Mouse (Mus musculus): ENCODE results near the gene 4933427D14Rik. TPM values are rescaled to one million over a fixed set of nuclear protein-coding genes. Genes with fewer than 3 reads are reported as not detected.
A peak's percentile ranks its signal among the peaks of the same experiment; 100 is the strongest.
"Not testable (repeated sequence)": the region's sequence is repeated elsewhere in the genome, so short reads cannot be mapped to it uniquely, and the experiment has no call there.

Gene 4933427D14Rik
- polyA plus RNA-seq, 1 experiment from 2014 or later, result 17.1 TPM

DNA sequence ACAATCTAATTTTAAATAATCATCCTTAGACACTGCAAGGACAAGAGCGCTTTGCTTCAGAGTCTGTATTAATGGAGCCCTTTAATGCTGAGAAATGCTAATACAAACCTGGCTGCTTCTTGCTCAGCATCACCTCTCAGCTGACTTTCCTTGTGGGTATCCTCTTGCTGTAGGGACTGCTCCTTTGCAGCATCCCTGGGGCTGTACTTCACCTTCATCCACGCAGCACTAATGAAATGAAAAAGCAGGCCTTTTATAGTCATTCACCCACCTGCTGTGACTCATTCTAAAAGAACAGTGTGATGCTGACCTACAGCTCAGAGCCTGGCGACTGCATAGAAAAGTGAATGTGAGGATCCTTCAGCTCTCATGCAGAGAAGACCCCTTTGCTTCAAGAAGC is 30.7 kb downstream of the 4933427D14Rik start:
- H3K36me3 ChIP-seq (replicated peaks; ENCODE audit: control insufficient read depth, insufficient read depth), result peaks cover 87% of the 10 kb centered on the region
- WGBS, result 30% methylated on average over 3 of the region's 3 CpGs

DNA sequence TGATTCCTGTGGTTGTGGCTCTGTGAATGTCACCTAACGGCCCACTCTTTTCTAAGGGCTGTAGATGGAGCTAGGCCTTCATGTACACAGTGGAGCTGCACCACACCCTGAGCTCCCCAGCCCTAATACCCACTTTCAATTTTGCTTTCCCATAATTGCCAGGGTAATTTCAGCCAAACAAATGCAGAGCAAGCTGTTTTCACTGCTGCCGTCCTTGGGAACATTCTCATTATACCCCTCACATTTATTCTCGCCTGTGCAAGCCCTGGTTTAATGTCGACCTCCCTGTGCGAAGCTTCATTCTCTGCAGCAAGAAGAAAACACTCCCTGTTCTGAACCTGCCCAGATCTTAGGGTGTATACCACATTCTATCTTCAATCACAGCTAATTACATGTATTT is 31.3 kb downstream of the 4933427D14Rik start:
- H3K9ac ChIP-seq, result no peak overlapping the region
- no peak overlapping the region for H3K27ac ChIP-seq
- DNase-seq (ENCODE audit: low spot score) (no peak), ATAC-seq (ENCODE audit: low FRiP score) (no peak)
- H3K27me3 ChIP-seq (ENCODE audit: control insufficient read depth, insufficient read depth, low read length), result no peaks in the 10 kb centered on the region
- 81% methylated on average over 5 of the region's 5 CpGs for WGBS
- H3K4me1 ChIP-seq (replicated peaks; ENCODE audit: control insufficient read depth, insufficient read depth, low read length), result no peaks in the 10 kb centered on the region
- H3K4me2 ChIP-seq (replicated peaks), result no peak overlapping the region
- H3K9me3 ChIP-seq (ENCODE audit: control insufficient read depth, low read length), result no peaks in the 10 kb centered on the region
- peaks cover 84% of the 10 kb centered on the region for H3K36me3 ChIP-seq (replicated peaks; ENCODE audit: control insufficient read depth, insufficient read depth)
- H3K4me3 ChIP-seq (replicated peaks; ENCODE audit: low read length), result no peak overlapping the region

More for the DNA sequence above, 30.7 kb downstream of the 4933427D14Rik start:
- Histone ChIP-seq H3K4me2 (replicated peaks) (no peak overlapping the region), H3K9me3 (ENCODE audit: control insufficient read depth, low read length) (no peaks in the 10 kb centered on the region), H3K9ac (no peak overlapping the region), H3K27me3 (ENCODE audit: control insufficient read depth, insufficient read depth, low read length) (no peaks in the 10 kb centered on the region), H3K4me3 (replicated peaks; ENCODE audit: low read length) (no peak overlapping the region), H3K27ac (no peak overlapping the region), H3K4me1 (replicated peaks; ENCODE audit: control insufficient read depth, insufficient read depth, low read length) (no peaks in the 10 kb centered on the region)
- DNase-seq (ENCODE audit: low spot score) (no peak), ATAC-seq (ENCODE audit: low FRiP score) (no peak)

DNA sequence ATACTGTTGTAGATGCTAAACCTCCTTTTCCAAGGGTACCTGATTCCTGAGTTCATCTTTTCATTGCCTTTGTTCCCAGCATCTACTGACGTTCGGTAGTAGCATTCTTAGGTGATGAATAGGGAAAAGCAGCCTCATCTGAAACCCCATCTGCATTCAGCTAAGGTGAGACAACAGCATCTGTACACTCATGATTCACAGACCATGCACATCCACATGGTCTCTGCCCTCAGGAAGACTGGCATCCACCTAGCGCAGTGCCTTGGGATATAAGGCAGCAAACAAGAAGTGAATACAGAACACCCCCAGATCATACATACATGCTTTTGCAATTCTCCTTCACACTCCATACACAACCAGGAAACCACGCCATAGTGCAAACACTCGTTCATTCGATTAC is 32.5 kb downstream of the 4933427D14Rik start:
- H3K27ac ChIP-seq, result no peak overlapping the region
- no peak overlapping the region for H3K4me2 ChIP-seq (replicated peaks)
- 95% methylated on average over 6 of the region's 6 CpGs for WGBS
- H3K36me3 ChIP-seq (replicated peaks; ENCODE audit: control insufficient read depth, insufficient read depth), result peaks cover 90% of the 10 kb centered on the region
- H3K9ac ChIP-seq, result no peak overlapping the region
- ATAC-seq (ENCODE audit: low FRiP score) (no peak), DNase-seq (ENCODE audit: low spot score) (no peak)
- no peaks in the 10 kb centered on the region for H3K27me3 ChIP-seq (ENCODE audit: control insufficient read depth, insufficient read depth, low read length)
- no peaks in the 10 kb centered on the region for H3K9me3 ChIP-seq (ENCODE audit: control insufficient read depth, low read length)
- no peaks in the 10 kb centered on the region for H3K4me1 ChIP-seq (replicated peaks; ENCODE audit: control insufficient read depth, insufficient read depth, low read length)
- no peak overlapping the region for H3K4me3 ChIP-seq (replicated peaks; ENCODE audit: low read length)

DNA sequence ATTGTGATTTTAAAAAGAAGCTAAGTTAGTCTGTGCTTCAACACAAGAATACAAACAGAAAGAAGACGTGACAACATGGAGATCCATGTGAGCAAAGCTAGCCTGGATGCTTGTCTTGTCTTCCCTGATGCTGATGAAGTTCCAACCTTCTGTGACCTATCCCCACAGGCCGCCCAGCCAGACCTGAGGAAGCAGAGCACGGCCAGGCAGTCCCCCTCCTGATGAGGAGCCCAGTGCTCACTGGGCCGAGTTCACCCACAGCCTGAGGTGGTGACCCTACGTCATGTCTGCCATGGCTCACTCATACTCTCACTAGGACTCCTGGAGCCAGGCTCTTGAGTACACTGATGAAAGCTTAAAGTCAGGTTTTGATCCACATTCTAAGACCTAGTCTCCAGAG is 33.8 kb downstream of the 4933427D14Rik start:
- 79% methylated on average over 5 of the region's 5 CpGs for WGBS
- peaks cover 90% of the 10 kb centered on the region for H3K36me3 ChIP-seq (replicated peaks; ENCODE audit: control insufficient read depth, insufficient read depth)
- ATAC-seq (ENCODE audit: low FRiP score), result no peak

DNA sequence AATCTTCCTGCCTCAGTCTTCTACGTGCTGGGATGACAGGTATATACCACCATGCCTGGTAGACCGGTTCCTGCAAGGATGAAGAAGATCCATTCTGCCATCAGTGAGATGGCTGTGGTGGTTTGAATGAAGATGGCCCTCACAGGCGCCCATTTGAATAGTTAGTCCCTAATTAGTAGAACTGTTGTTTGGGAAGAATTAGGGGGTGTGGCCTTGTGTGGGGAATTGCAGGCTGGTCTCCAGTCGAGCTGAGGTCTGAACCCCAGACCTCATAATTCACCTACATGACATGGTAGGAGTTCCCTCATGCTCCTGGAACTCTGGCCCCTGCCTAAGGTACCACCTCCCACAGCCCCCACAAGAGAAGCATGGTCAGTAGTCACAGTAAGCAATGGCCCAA is 35.4 kb downstream of the 4933427D14Rik start:
- not testable (repeated sequence) for H3K4me3 ChIP-seq (replicated peaks; ENCODE audit: low read length); H3K9me3 ChIP-seq (ENCODE audit: control insufficient read depth, low read length); H3K4me2 ChIP-seq (replicated peaks); ATAC-seq (ENCODE audit: low FRiP score); H3K27ac ChIP-seq; H3K27me3 ChIP-seq (ENCODE audit: control insufficient read depth, insufficient read depth, low read length); H3K9ac ChIP-seq; DNase-seq (ENCODE audit: low spot score); H3K4me1 ChIP-seq (replicated peaks; ENCODE audit: control insufficient read depth, insufficient read depth, low read length)
- H3K36me3 ChIP-seq (replicated peaks; ENCODE audit: control insufficient read depth, insufficient read depth), result peaks cover 90% of the 10 kb centered on the region
- 82% methylated on average over 4 of the region's 4 CpGs for WGBS

More for the DNA sequence above, 33.8 kb downstream of the 4933427D14Rik start:
- Histone ChIP-seq H3K4me1 (replicated peaks; ENCODE audit: control insufficient read depth, insufficient read depth, low read length) (no peaks in the 10 kb centered on the region), H3K9ac (no peak overlapping the region), H3K27ac (no peak overlapping the region), H3K9me3 (ENCODE audit: control insufficient read depth, low read length) (no peaks in the 10 kb centered on the region), H3K4me3 (replicated peaks; ENCODE audit: low read length) (no peak overlapping the region), H3K4me2 (replicated peaks) (no peak overlapping the region), H3K27me3 (ENCODE audit: control insufficient read depth, insufficient read depth, low read length) (no peaks in the 10 kb centered on the region)
- no peak for DNase-seq (ENCODE audit: low spot score)

DNA sequence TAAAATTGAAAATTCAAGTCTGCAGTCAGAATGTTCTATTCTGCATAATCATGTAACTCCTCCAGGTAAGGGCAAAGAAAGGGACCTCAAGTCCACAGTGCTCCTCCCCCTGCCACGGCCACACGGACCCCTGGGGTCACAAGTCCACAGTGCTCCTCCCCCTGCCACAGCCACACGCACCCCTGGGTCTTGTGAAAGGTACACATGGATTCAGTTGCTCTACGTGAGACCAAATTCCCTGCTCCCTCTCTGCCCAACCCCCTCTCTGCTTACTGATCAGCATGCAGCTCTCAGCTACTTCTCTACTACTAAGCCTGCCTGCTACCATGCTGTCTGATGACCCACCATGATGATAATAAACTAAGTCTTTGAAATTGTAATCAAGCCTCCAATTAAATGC is 37.4 kb downstream of the 4933427D14Rik start:
- 88% methylated on average over 4 of the region's 4 CpGs for whole genome bisulfite sequencing

DNA sequence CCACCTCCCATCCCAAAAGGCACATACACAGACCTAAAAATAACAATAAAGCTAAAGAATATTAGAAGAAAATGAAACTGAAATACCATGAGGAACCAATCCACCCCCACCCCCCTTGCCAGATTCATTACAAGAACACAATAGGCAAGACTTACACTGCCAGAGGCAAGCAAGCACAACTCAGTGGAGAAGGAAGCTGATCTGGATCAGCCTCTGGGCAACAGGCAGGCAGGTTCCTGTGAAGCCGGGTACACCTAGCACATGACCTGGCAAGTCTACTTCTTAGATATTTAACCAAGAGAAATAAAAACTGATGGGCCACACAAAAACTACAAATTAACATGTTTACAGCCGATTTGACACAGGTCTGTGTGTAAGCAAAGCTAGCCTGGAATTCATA is 44.1 kb downstream of the 4933427D14Rik start:
- no peak overlapping the region for H3K4me3 ChIP-seq (replicated peaks; ENCODE audit: low read length)
- peaks cover 84% of the 10 kb centered on the region for H3K36me3 ChIP-seq (replicated peaks; ENCODE audit: control insufficient read depth, insufficient read depth)
- no peaks in the 10 kb centered on the region for H3K4me1 ChIP-seq (replicated peaks; ENCODE audit: control insufficient read depth, insufficient read depth, low read length)
- DNase-seq (ENCODE audit: low spot score), result no peak
- 93% methylated on average over 2 of the region's 2 CpGs for WGBS
- no peaks in the 10 kb centered on the region for H3K9me3 ChIP-seq (ENCODE audit: control insufficient read depth, low read length)
- H3K27me3 ChIP-seq (ENCODE audit: control insufficient read depth, insufficient read depth, low read length), result no peaks in the 10 kb centered on the region
- no peak for ATAC-seq (ENCODE audit: low FRiP score)
- H3K4me2 ChIP-seq (replicated peaks), result no peak overlapping the region
- no peak overlapping the region for H3K27ac ChIP-seq
- H3K9ac ChIP-seq, result no peak overlapping the region

More for the DNA sequence above, 37.4 kb downstream of the 4933427D14Rik start:
- H3K36me3 ChIP-seq (replicated peaks; ENCODE audit: control insufficient read depth, insufficient read depth), result peaks cover 90% of the 10 kb centered on the region
- DNase-seq (ENCODE audit: low spot score) (no peak), ATAC-seq (ENCODE audit: low FRiP score) (no peak)
- H3K27me3 ChIP-seq (ENCODE audit: control insufficient read depth, insufficient read depth, low read length), result no peaks in the 10 kb centered on the region
- no peaks in the 10 kb centered on the region for H3K4me1 ChIP-seq (replicated peaks; ENCODE audit: control insufficient read depth, insufficient read depth, low read length)
- no peak overlapping the region for H3K4me3 ChIP-seq (replicated peaks; ENCODE audit: low read length)
- no peak overlapping the region for H3K27ac ChIP-seq
- H3K4me2 ChIP-seq (replicated peaks), result no peak overlapping the region
- H3K9ac ChIP-seq, result no peak overlapping the region
- no peaks in the 10 kb centered on the region for H3K9me3 ChIP-seq (ENCODE audit: control insufficient read depth, low read length)

DNA sequence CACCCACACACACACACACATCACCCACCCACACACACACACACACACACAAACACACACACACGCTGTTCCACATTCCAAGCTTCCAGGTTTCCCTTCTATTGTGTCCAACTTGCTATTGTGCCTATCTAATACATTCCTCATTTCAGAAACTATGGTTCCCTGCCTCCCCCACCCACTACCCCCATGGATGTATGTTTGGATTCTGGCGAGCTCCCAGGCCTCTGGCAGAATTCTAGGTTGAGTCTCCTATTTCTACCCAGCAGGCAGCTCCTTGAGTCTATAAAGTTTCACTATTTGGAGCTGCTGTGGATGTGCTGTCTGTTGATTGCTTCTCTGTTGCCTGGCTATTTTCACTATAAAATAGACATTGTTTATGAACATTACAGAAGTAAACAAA is 50.6 kb downstream of the 4933427D14Rik start:
- Histone ChIP-seq H3K36me3 (replicated peaks; ENCODE audit: control insufficient read depth, insufficient read depth) (peaks cover 73% of the 10 kb centered on the region), H3K4me1 (replicated peaks; ENCODE audit: control insufficient read depth, insufficient read depth, low read length) (peaks cover 4% of the 10 kb centered on the region; the same call in 1 of the 2 replicates), H3K9me3 (ENCODE audit: control insufficient read depth, low read length) (no peaks in the 10 kb centered on the region), H3K4me2 (replicated peaks) (no peak overlapping the region), H3K4me3 (replicated peaks; ENCODE audit: low read length) (no peak overlapping the region), H3K9ac (no peak overlapping the region), H3K27me3 (ENCODE audit: control insufficient read depth, insufficient read depth, low read length) (no peaks in the 10 kb centered on the region), H3K27ac (no peak overlapping the region)
- WGBS, result 63% methylated on average over 2 of the region's 2 CpGs
- DNase-seq (ENCODE audit: low spot score) (no peak), ATAC-seq (ENCODE audit: low FRiP score) (no peak)

DNA sequence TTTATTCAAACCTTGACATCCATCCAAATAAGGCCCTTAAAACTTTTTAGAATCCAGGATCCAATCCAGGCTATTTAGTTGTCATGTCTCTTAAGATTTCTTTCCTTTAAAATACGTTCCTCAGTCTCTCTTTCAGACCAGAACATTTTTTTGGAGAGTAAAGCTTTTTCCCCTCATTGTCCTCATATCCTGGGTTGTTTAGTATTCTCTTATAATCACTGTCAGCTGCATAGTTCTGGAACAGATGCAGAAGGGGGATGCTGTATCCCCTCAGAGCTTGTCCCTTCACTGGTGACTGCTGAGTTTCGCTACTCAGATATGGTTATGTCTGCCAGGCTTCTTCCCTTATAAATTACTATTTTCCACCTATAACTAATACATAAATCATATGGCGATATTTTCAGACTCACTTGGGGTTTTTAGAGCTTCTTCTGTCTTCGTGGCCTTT is 51.3 kb downstream of the 4933427D14Rik start:
- Histone ChIP-seq H3K4me3 (replicated peaks; ENCODE audit: low read length) (no peak overlapping the region), H3K27me3 (ENCODE audit: control insufficient read depth, insufficient read depth, low read length) (no peaks in the 10 kb centered on the region), H3K27ac (0 out of 2 replicates have a peak overlapping the region, but pooled peaks have one; percentile 3), H3K9me3 (ENCODE audit: control insufficient read depth, low read length) (no peaks in the 10 kb centered on the region), H3K36me3 (replicated peaks; ENCODE audit: control insufficient read depth, insufficient read depth) (peaks cover 73% of the 10 kb centered on the region), H3K9ac (no peak overlapping the region), H3K4me2 (replicated peaks) (no peak overlapping the region), H3K4me1 (replicated peaks; ENCODE audit: control insufficient read depth, insufficient read depth, low read length) (peaks cover 4% of the 10 kb centered on the region; the same call in 1 of the 2 replicates)
- DNase-seq (ENCODE audit: low spot score) (no peak), ATAC-seq (ENCODE audit: low FRiP score) (no peak)
- WGBS, result 74% methylated on average over 4 of the region's 4 CpGs
